Mouse (Mus musculus) bone marrow macrophage, adult 2 months (primary cell): ENCODE results near the gene Foxn3.

Experiments
- CTCF ChIP-seq: IDR thresholded peaks from 2 replicates; pipeline ENCODE4 v1.5.1; 2012; ENCODE audit warnings: low read depth, mild to moderate bottlenecking, low read length, moderate library complexity
- POLR2A ChIP-seq: IDR thresholded peaks from 2 replicates; pipeline ENCODE4 v1.6.1; 2012; ENCODE audit warnings: mild to moderate bottlenecking, low read depth, low read length, borderline replicate concordance

GRCm38 (mm10) chr12:99562867-99563189 lies 554 bp downstream of the Foxn3 start:
- TF ChIP-seq CTCF (no peak), POLR2A (no peak)
